Mouse (Mus musculus) lung, postnatal 36 days (tissue): ENCODE data around the gene Hmgb1.

ENCODE experiments used
- DNase-seq: peaks from one replicate; pipeline ENCODE4 v3.0.0; 2022; ENCODE audit warnings: mixed read lengths

Gene Hmgb1

DNA sequence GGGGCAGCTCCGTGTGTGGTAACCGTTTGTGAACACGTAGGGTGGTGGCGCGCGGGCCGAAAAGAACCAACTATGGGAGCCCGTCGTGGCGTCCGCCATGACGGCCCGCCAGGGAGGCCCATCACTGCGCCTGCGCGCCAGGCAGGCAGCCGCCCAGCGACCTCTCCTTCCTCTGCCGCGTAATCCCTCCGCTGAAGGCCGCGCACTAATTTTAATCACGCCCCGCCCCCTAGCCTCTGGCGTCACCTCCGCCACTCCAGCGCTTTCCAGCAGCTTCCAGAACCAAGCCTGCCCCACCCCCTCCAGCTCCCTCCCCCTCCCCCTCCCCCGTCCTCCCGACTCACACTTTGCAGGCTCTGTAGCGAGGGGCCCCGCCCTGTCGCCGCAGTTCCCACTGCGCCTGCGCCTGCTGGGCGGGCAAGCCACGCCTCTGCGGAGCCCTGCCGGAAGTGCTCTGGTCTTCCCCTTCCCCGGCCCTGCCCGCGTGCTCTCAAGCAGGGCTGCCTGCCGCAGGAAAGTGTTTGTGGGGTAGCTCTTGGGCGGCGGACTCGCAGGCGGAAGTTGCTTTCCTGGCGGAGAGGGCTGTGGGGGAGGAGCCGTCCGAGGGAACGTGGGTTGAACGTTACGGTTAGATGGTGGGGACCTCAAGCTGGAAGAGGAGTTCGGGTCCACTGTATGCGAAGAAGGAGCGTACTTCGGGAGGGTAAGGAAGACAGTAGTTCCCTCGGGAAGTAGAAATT is at the start of gene Hmgb1, which contains the start of gene Uspl1:
Gene Hmgb1, minus strand, starts transcription at position 386 of the 740 bp plus-strand sequence.
Gene Uspl1, plus strand, starts transcription at position 247 of the 740 bp plus-strand sequence.
- peak; percentile 98 for DNase-seq

- no peak for DNase-seq
Measured at GRCm38 (mm10) chr5:149229619-149230339, 45.5 kb upstream of the Hmgb1 start.

DNA sequence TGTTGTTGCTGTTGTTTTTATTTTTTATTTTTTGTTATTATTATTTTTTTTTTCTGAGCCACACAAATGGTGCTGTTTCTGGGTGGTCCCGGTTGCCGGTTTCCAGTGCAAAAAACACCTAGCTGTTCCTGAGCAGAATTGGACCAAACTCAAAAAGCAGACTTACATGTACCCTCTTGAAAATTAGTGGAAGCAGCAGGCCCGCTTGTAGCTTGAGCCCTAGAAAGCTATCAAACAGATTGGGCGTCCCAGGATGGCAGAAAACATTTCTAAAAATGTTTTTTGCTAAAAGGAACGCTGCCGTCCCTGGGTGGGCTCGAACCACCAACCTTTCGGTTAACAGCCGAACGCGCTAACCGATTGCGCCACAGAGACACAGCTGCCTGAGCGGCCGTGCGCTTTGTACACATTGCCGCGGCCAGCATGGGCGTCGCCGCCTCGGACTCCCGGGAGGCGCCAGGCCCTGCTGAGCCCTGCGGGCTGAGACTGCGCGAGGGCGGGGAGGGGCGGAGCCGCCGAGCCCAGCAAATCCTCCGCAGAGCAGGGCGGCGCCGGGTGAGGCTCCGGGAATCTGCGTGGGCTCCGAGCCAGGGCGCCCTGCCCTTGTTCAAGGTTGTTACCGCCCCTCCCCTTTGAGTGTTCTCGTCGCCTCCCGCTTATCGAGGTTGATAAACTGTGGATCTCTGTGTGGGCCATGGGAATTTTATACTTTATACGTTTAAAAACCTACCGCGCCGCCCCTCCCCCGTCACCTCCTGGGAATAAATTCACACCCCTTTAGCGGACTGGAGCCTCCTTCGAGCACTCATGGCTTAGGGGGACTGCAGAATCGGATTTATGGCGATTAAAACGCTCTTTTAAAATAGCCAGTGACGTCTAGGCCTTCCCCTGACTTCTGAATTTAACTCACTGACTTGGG is 44.7 kb upstream of the Hmgb1 start:
- DNase-seq, result peak; percentile 98

DNA sequence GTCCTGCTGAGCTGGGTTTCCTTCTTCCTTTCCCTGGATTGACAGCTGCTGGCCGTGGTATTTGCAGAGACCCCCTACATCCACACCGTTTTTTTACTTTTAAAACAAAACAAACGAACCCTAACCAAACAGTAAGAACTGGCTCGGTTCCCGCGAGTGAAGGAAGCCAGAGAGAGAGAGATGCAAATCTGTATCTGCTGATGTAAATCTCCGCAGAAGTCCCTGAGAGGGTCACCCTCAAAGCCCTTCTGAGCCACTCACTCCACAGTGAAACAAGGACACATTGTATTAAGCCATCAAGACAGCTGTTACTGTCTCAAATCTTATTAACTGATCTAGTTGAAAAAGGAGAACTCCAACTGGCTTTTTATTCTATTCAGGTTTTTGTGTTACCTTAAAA is 40.4 kb upstream of the Hmgb1 start:
- no peak for DNase-seq

GRCm38 (mm10) chr5:149221355-149221754 is 37.1 kb upstream of the Hmgb1 start:
- no peak for DNase-seq

GRCm38 (mm10) chr5:149219493-149219892 is 35.2 kb upstream of the Hmgb1 start:
- DNase-seq, result no peak

DNA sequence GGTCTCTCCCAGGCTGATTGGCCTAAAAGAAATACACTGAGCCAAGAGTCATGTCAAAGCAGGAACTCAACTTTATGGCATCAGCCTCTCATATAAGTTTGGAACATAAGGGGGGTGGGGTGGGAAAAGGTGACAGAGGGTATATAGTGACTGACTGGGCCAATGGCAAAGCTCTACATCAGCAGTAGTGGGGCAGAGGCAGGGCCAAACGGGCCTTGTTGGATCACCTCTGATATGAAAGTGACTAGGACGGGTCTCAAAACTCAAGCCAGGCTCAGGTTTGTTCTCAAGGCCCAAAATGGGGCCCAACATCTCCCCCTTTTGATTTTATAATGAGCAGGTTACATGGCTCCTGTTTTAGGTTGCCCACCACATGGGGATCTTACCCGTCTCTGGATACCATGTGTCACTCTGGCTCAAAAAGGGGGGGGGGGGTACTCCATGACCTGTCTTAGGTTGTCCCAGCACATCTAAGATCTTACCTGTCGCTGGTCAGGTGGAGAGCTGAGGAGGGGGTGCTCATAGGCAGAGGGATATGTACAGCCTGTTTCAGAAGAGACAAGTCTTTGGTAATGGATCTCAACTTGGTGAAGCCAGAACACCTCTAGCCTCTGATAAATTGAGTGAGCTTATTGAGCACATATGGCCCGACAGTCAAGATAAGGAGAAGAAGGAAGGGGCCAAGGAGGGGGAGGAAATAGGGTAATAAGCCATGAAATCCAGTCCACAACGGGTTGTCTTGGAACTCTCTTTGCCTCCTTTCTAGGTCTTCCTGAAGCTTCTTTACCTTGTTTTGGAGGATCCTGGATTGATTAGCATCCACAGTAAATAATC is 33.5 kb upstream of the Hmgb1 start:
- DNase-seq, result no peak

- no peak for DNase-seq
Measured at GRCm38 (mm10) chr5:149215540-149215939, 31.3 kb upstream of the Hmgb1 start.

GRCm38 (mm10) chr5:149212806-149213205 is 28.5 kb upstream of the Hmgb1 start:
- DNase-seq, result no peak

DNA sequence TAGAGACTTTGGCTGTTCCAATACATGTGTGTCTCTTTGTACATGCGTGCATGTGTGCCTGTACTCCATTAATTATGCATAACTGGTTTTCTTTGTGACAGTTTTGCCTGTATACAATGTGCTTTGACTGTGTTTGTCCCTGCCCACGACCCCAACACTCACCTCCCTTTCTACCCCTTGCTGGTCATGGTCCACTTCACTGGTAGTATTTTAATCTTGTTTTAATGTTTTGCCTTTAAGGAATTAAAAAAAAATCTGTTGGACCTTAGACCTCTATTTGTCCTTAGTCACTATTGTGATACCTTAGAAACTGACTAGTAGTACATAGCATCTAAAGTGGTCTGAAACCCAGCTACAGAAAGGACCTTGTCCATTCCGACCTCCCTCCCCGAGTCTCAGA is 26.8 kb upstream of the Hmgb1 start:
- DNase-seq, result no peak

GRCm38 (mm10) chr5:149209328-149209727 is 25.0 kb upstream of the Hmgb1 start:
- no peak for DNase-seq

DNA sequence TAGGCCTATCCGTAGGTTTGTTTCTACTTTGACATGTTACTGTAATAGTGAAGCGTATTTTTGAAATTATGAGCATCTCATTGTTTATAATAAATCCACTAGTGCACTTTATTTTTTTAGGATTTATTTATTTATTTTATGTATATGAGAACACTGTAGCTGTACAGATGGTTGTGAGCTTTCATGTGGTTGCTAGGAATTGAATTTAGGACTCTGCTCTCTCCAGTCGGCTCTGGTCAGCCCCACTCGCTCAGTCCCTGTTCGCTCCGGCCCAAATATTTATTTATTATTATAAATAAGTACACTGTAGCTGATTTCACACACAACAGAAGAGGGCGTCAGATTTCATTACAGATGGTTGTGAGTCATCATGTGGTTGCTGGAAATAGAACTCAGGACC is 24.5 kb upstream of the Hmgb1 start:
- no peak for DNase-seq

DNA sequence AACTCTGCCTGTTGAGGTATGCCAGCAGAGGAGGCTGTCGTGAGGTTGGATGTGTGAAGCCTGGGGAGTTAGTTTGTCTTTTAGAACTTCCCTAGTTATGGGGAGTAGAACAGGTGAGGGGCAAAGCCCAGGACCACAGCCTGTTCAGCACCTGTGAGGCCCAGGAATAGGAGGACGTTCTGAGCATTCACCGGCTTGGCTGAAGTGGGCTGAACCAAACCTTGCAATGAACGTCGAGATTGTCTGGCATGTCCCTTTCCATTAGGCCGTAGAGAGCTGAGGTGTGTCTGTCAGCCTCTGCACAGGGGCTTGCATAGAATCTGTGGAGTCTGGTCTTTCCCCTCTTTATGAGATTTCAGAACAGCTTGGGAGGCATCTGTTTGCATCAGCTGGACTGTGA is 23.4 kb upstream of the Hmgb1 start:
- DNase-seq, result no peak

- DNase-seq, result no peak
Measured at GRCm38 (mm10) chr5:149206286-149206685, 22.0 kb upstream of the Hmgb1 start.

DNA sequence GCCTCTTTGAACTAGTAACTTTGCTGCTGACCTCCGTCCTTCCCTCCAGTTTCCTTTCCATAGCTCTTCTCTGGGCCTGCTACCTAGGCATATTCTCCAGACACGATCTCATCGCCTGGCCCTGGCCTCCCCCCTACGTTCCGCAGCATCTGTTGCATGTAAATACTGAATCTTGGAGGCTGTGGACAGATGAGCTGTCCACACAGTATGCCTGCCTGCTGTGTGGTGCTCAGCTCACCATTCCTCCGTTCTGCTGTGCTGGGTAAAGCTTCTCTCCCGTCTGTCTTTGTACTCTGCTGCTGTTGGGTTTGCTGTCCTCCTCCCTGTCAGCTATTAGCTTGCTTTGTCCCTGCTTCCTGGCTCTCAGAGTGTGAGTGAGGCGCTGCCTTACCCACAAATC is 21.0 kb upstream of the Hmgb1 start:
- DNase-seq, result no peak

- no peak for DNase-seq
Measured at GRCm38 (mm10) chr5:149204822-149205221, 20.5 kb upstream of the Hmgb1 start.

- no peak for DNase-seq
Measured at GRCm38 (mm10) chr5:149203796-149204375, 19.6 kb upstream of the Hmgb1 start.

GRCm38 (mm10) chr5:149202941-149203340 is 18.7 kb upstream of the Hmgb1 start:
- peak; percentile 38 for DNase-seq

GRCm38 (mm10) chr5:149198782-149199181 is 14.5 kb upstream of the Hmgb1 start:
- no peak for DNase-seq

DNA sequence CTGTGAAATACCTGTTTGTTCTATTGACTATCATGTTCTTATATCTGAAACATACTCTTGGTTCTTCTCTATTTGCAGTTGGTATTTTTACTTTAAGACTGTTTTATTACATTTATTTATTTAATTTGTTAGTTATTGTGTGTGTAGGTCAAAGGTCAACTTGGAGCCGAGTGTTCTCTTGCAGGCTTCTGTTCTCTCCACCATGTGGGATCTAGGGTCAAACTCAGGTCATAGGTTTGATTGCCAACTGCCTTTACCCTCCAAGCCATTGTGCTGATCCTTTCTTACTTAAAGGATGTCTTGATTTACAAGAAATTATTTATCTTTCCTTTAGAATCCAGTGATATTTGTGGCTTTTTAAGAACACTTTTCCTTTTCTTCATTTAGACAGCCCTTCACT is 12.3 kb upstream of the Hmgb1 start:
- DNase-seq, result no peak

DNA sequence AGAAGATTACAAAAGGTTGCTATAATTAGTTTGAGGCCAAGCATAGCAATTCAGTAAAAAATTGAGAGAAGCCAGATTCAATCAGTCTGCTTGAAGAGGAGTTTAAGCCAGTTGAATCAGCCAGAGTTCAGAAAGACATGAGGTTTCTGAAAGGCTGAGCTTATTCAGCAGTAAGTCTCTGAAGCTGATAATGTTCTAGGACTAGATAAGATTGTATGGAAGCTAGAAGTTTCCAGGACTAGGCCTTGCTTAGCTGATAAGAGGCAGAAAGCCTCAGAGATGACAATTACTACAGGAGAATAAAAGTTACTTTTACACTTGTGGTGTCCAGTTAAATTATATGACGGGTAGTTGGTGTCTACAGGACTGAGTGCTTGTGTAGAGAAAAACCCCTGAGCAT is 5.9 kb upstream of the Hmgb1 start:
- no peak for DNase-seq

DNA sequence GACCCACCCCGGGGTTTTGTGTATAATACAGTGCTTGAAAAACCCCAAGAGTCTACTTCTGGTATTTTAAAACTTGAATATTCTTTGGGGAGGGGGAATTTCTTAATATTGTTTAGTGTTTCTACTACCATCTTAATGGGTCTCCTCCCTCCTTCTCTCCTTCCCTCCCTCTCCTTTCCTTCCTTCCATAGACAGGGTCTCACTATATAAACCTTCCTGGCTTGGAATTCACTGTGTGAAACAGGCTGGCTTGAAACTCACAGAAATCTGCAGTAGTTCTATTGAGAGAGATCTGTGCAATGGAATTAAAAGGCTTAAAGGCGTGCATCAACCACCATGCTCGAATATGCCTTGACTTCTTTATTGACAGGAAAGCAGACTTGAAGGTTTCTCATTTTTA is 1.5 kb upstream of the Hmgb1 start:
- no peak for DNase-seq
